Mouse (Mus musculus): ENCODE measurements around the gene Ss18l1.

The Ss18l1 gene

DNA sequence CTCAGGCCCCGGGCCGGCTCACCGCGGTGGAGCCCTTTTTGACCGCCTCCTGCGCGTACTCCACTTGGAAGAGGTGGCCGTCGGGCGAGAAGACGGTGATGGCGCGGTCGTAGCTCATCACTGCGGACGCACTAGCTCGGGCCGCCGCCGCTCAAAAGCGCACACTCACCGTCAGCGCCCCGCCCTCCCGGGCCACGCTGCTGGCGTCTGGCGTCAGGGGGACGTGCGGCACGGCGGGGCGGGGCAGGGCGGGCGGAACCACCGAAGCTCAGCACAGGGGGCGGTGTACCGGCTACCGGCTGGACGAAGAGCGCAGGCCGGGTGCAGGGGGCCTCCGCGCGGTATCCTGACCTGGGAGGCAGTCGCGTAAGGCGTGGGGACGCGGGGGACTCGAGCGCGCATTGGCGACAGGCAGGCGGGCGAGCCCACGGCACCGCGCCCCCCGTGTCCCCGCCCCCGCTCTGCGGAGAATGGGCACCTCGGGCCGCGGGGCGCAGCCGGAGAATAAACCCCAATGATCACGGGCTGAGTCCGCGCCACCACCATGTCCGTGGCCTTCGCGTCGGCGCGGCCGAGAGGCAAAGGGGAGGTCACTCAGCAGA is at the start of gene Ss18l1, which contains the start of gene Psma7:
Gene Ss18l1, plus strand, starts transcription at position 254 of the 602 bp plus-strand sequence.
Gene Psma7, minus strand, starts transcription at position 178 of the 602 bp plus-strand sequence.
- DNase-seq, result peak; percentile 93

- no peak for DNase-seq
Measured at GRCm38 (mm10) chr2:179993071-179993470, 49.2 kb upstream of the Ss18l1 start.

DNA sequence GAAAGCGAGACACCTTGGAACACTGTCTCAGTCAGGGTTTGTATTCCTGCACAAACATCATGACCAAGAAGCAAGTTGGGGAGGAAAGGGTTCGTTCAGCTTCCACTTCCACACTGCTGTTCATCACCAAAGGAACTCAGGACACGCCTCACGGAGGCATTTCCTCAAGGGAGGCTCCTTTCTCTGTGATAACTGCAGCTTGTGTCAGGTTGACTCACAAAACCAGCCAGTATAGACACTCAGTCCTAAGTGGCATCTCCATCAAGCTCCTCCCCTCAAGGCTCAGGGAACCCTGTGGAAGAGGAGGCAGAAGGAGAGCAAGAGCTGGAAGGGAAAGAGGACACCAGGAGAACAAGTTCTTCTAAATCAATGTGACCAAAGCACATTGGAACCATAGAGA is 43.9 kb upstream of the Ss18l1 start:
- DNase-seq, result no peak

GRCm38 (mm10) chr2:180001635-180002034 is 40.7 kb upstream of the Ss18l1 start:
- no peak for DNase-seq

DNA sequence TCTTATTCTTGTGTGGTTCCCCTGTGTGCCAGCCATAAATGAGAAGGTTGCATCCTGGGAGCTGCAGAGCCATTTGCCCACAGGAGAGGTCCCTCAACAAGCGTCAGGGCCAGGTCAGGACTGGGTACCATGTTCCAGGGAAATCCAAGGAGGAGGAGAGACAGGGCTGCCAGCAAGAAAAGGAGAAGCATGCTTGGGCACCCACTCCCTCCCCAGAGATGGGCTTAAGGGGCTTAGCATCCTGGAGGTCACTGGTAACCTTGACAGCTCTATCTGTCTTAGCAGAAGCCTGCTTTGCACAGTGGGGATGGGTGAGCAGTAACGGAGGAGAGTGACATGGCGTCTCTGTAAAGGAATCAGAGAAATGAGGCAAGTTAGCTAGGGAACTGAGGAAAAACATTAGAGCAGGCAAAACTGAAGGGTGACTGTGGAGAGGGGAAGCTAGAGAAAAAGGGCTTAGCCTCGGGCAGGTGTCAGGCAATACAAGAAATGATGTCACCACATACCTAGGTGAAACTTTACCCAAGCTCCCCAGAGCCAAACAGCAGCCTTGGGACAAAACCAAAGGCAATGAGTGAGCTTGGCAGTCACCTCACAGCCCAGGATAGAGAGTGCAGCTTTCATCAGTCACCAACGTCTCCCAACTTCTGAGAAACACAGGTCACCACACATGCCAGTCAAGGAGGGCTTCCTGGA is 36.5 kb upstream of the Ss18l1 start:
- DNase-seq, result no peak

DNA sequence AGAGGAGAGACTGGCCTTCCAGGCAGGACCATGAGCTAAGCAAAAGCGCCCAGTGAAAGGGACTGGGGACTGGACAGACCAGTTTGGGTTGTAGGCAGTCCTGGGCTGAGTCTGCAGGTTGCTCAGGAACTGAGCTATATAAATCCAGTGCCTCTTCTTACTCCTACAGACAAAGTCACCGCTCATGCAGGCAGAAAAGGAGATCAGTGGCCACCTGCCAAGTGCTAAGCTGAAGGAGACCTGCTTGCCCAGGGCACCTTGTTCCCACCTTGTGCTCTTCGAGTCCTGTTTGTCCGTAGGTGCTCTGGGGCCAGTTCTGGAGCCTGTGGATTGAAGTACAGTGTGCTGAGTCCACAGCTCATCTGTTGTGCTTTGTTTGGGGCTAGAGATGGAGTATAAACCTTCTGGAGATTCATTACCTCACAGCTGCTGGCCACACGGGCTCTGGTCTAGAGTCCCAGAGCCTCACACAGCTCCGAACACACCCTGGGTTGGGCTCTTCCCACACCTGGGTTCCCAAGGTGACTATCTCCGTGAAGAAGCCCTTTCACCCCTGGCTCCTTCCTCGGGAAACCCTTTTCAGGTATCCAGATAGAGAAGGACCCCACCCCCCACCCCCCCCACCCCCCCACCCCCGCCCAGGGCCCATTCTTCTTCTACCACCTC is 35.8 kb upstream of the Ss18l1 start:
- no peak for DNase-seq

DNA sequence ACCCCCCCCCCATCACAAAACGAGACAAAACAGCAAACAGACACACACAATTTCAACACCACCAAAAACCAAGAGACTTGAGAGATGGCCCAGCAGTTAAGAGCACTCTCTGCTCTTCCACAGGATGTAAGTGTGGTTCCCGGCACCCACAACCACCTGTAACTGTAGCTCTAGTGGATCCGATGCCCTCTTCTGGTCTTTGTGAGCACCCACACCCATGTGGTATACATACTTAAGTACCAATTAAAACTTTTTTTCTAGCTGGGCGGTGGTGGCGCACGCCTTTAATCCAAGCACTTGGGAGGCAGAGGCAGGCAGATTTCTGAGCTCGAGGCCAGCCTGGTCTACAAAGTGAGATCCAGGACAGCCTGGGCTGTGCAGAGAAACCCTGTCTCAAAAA is 31.6 kb upstream of the Ss18l1 start:
- no peak for DNase-seq

GRCm38 (mm10) chr2:180011370-180011769 is 30.9 kb upstream of the Ss18l1 start:
- no peak for DNase-seq

DNA sequence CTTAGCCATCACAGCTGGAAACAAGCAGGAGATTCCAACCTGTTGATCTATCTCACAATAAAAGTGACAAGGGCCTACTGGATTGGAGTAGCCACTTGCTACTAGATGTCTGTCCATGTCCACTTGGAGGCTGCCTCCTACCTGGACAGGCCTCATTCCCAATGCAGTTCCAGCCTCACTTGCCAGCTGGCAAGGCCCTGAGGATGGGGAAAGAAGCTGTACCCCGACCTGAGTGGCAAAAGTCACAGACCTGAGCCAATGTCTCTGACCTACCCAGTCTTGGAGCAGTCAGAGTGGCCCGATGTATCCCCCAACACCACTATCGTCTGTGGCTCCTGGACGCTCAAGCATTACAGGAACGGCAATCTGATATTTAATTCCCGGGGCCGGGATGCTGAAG is 28.6 kb upstream of the Ss18l1 start:
- no peak for DNase-seq

- no peak for DNase-seq
Measured at GRCm38 (mm10) chr2:180017632-180018031, 24.7 kb upstream of the Ss18l1 start.

DNA sequence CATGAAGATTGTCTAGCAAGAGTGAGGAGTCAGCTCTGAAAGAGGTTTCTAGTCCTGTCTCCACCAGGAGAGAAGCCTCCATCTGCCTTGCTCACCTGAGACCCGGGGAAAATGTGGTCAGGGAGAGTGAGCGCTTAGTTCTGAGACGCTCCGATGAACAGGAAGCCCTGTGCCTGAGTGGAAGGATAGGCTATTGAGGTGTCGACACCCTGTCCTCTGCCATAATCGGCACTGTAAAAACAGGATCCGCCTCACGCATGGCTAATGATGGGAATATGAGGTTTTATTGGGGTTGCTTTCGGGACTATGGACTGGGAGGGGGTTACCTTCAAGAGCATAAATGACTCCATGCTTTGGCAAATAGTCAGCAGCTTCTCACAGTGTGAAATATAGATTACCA is 23.7 kb upstream of the Ss18l1 start:
- no peak for DNase-seq

DNA sequence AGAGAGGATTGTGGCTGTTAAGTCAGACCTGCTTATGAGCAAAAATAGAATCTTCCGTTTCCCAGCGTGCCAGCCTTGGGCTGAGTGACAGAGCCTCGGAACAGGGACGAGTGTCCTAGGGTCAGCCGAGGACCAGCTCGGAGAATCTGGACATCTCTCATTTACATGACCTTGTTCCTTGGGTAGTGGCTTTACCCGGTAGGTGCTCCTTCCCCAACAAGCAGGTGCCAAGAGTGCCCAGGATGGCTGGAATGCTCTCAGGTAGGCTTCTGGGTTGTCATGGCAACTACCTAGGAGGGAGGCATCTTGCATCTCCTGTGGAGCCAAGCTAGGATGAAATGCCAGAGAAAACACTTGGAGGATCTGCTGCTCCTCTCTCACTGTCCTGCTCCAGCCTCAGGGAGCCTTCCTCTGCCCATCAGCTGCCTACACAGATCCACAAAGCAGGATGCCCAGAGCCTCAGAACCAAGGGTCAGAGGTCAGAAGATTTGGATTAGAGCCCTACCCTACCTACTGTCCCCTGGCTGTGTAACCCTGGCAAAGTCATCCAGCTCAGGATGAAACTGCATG is 22.1 kb upstream of the Ss18l1 start:
- DNase-seq, result no peak

DNA sequence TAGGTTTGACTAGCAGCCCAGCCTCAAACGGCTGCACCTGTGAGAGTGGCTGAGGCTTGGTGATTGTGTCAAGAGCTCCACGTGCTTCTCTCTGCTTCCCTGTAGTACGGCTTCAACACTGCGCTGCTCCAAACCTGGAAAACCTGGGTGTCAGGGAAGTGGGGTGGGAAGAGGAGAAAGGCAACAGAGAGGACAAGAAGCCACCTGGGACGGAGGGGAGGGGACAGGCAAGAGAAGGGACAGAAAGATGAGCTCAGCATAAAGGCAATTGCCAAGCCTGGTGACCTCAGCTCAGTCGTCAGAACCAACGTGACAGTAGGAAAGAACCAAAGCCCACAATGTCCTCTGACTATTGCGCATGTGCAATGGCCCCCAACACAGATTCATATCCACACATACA is 21.4 kb upstream of the Ss18l1 start:
- DNase-seq, result no peak

- no peak for DNase-seq
Measured at GRCm38 (mm10) chr2:180022751-180023150, 19.6 kb upstream of the Ss18l1 start.

DNA sequence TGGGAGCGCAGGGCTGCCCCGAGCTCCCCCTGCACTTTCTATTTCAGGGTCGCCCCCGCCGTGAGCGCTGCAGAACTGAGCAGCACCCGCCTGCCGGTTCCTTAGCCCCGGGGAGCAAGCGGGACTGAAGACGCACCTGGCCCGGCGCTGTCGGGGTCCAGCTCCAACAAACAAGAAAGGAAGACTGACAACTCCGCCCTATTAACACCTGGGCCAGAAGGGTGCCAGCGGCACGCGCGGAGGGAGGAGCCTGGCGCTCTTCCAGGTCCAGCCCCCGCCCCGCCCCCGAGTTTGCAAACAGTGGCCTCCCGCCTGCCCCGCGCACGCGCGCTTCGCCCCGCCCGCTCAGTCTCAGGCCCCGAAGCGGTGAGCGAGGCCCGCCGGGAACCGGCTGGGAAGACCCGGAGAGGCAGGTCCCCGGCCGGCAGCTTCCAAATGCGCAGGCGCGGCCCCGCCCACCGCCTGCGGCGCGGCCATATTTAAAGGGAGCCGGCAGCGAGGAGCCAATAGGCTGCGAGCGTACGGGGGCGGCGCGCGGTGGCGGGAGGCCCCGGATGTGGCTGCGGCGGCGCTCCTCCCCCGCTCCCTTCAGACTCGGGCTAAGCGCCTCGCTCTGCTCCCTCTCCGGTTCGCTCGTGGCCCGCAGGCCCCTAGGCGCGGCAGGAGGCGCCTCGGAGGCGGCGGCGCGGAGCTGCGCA is 17.8 kb upstream of the Ss18l1 start, which contains the start of gene Lsm14b:
Gene Lsm14b, plus strand, starts transcription at position 587 of the 698 bp plus-strand sequence.
- peak; percentile 99 for DNase-seq

DNA sequence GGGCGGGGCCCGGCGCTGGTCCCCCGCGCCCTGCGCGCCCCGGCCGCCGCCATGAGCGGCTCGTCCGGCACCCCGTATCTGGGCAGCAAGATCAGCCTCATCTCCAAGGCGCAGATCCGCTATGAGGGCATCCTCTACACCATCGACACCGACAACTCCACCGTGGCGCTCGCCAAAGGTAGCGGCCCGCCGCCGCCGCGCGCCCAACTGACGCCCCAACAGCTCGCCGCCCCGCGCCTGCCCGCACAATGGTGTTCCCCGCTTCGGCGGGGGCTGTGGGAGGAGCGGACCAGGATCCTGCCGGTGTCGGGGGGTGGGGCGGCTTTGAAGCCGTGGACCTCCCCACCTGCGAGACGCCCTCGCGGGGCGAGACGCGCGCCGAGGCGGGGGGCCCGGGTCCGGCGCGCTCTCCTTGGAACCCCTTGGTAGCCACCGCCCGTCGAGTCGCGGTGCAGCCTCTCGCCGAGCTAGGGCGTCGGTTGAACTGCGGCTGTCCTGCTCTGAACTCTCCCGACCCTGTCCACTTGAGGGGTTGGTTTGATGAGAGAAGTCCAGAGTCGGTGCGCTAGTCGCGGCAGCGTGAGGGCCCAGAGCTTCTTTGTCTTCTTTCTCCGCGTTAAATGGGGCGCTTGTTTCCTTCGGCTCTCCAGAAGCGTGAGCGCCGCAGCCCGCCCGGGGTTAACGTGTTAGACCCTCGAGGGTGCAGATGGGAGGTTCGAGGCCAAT is 17.0 kb upstream of the Ss18l1 start:
- peak; percentile 59 for DNase-seq

- DNase-seq, result no peak
Measured at GRCm38 (mm10) chr2:180025861-180026200, 16.5 kb upstream of the Ss18l1 start.

- no peak for DNase-seq
Measured at GRCm38 (mm10) chr2:180027768-180028167, 14.5 kb upstream of the Ss18l1 start.

GRCm38 (mm10) chr2:180031270-180031669 is 11.0 kb upstream of the Ss18l1 start:
- peak; percentile 50 for DNase-seq

DNA sequence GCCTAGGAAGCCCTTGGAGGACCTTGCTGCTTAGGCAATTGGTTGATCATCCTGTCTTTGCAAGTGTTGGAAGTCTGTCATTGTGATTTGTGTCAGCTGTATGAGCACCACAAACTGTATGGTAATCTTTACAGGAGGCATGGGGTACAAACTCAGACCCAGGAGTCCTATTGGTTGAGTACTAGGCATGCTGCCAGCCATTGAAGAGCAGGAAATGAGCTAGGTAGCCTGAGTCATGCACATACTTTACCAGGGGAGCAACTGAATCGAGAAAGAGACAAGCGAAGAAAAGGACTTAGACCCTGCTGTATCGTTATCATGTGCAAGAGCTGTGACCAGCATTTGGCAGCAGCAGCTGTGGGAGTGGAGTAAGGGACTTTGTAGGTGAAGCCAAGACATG is 9.4 kb upstream of the Ss18l1 start:
- no peak for DNase-seq

GRCm38 (mm10) chr2:180033956-180034355 is 8.4 kb upstream of the Ss18l1 start:
- no peak for DNase-seq

DNA sequence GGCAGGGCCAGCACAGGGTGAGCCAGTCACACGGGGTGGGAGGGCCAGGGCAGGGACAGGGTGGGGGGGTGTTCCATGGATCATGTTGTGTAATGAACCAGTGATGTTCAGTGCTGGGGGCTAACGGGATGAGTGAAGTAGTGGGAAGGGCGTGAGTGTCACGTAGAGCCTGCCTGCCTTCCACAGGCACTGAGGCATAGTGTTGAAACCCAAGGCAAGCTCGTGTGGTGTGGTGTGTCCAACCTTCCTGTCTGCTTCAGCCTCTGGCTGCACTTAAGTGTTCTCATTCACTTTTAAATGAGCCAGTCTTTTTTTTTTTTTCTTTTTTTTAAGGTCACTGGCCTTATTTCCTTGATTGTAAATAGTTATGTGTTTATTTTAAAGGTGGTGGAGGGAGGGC is 7.6 kb upstream of the Ss18l1 start:
- no peak for DNase-seq

All from kidney, postnatal 14 days (tissue).